Mouse (Mus musculus) right cerebral cortex, postnatal 36 days (tissue): ENCODE results near the gene Gm42669.

Source experiments
- DNase-seq, 2 experiments: peaks; one replicate each; pipeline ENCODE4 v3.0.0; 2022; ENCODE audit warnings: low spot score in 2 of 2, mixed read lengths in 1 of 2

Gm42669 gene

GRCm38 (mm10) chr5:107521386-107521785, 14.0 kb downstream of the Gm42669 start:
- no peak for DNase-seq

GRCm38 (mm10) chr5:107521897-107522296, 14.5 kb downstream of the Gm42669 start:
- DNase-seq, result peak; percentile 49 to 68

GRCm38 (mm10) chr5:107524281-107524680, 16.9 kb downstream of the Gm42669 start:
- DNase-seq, result peak; percentile 45 to 78

- DNase-seq, result no peak
These were observed 21.4 kb downstream of the Gm42669 start for GRCm38 (mm10) chr5:107528856-107529255.

- no peak for DNase-seq
These were observed 26.2 kb downstream of the Gm42669 start for GRCm38 (mm10) chr5:107533590-107533989.

- DNase-seq, result no peak
These were observed 27.2 kb downstream of the Gm42669 start, which contains the start of gene 1700028K03Rik for GRCm38 (mm10) chr5:107534581-107534980. TSS of gene 1700028K03Rik (plus strand) at chr5:107534709.

GRCm38 (mm10) chr5:107541696-107542095, 34.3 kb downstream of the Gm42669 start:
- DNase-seq, result no peak

- DNase-seq, result no peak
These were observed 38.5 kb downstream of the Gm42669 start for GRCm38 (mm10) chr5:107545927-107546326.

GRCm38 (mm10) chr5:107547955-107548354, 40.5 kb downstream of the Gm42669 start:
- no peak for DNase-seq

- no peak for DNase-seq
These were observed 41.0 kb downstream of the Gm42669 start for GRCm38 (mm10) chr5:107548444-107548843.

GRCm38 (mm10) chr5:107554336-107554735, 46.9 kb downstream of the Gm42669 start:
- no peak for DNase-seq

- DNase-seq, result no peak
These were observed 49.5 kb downstream of the Gm42669 start for GRCm38 (mm10) chr5:107556969-107557368.

GRCm38 (mm10) chr5:107569148-107569547, 61.7 kb downstream of the Gm42669 start:
- no peak for DNase-seq

GRCm38 (mm10) chr5:107597301-107598077, 90.1 kb downstream of the Gm42669 start, which contains the start of the genes Rpap2 and Glmn:
TSS of gene Rpap2 (plus strand) at chr5:107597373.
TSS of gene Glmn (minus strand) at chr5:107597888.
- peak; percentile 72 to 77 for DNase-seq

- no peak for DNase-seq
These were observed 91.0 kb downstream of the Gm42669 start for GRCm38 (mm10) chr5:107598380-107598779.

GRCm38 (mm10) chr5:107611224-107611623, 103.8 kb downstream of the Gm42669 start:
- peak; percentile 37 to 48 for DNase-seq

- no peak for DNase-seq
These were observed 110.6 kb downstream of the Gm42669 start for GRCm38 (mm10) chr5:107617986-107618385.

GRCm38 (mm10) chr5:107621327-107621726, 113.9 kb downstream of the Gm42669 start:
- no peak for DNase-seq
